Mouse (Mus musculus) right cerebral cortex, postnatal 4 days (tissue): ENCODE results near the gene Marc1.
A peak's percentile ranks its signal among the peaks of the same experiment; 100 is the strongest.

Experiments used
- DNase-seq: peaks from one replicate; pipeline ENCODE4 v3.0.0-alpha.2; 2022

Gene Marc1

GRCm38 (mm10) chr1:184817768-184818167 lies 6.7 kb upstream of the Marc1 start:
- DNase-seq, result no peak

- DNase-seq, result no peak
These were observed 670 bp upstream of the Marc1 start for GRCm38 (mm10) chr1:184811716-184812250.

- no peak for DNase-seq
These were observed 1.5 kb downstream of the Marc1 start for GRCm38 (mm10) chr1:184809578-184810001.

- DNase-seq, result no peak
These were observed 2.6 kb downstream of the Marc1 start for GRCm38 (mm10) chr1:184808418-184809012.

GRCm38 (mm10) chr1:184807627-184808417 lies 3.3 kb downstream of the Marc1 start:
- no peak for DNase-seq

GRCm38 (mm10) chr1:184807123-184807522 lies 4.0 kb downstream of the Marc1 start:
- no peak for DNase-seq

- DNase-seq, result no peak
These were observed 5.4 kb downstream of the Marc1 start for GRCm38 (mm10) chr1:184805749-184806148.

- DNase-seq, result peak; percentile 39
These were observed 17.8 kb downstream of the Marc1 start for GRCm38 (mm10) chr1:184793163-184793876.

- DNase-seq, result no peak
These were observed 20.0 kb downstream of the Marc1 start for GRCm38 (mm10) chr1:184791109-184791508.

GRCm38 (mm10) chr1:184786376-184787151 lies 24.5 kb downstream of the Marc1 start:
- no peak for DNase-seq

- no peak for DNase-seq
These were observed 27.5 kb downstream of the Marc1 start for GRCm38 (mm10) chr1:184783641-184784040.

GRCm38 (mm10) chr1:184782161-184782513 lies 29.0 kb downstream of the Marc1 start:
- no peak for DNase-seq

GRCm38 (mm10) chr1:184781286-184782160 lies 29.6 kb downstream of the Marc1 start:
- no peak for DNase-seq

- no peak for DNase-seq
These were observed 33.0 kb downstream of the Marc1 start for GRCm38 (mm10) chr1:184778157-184778556.

- no peak for DNase-seq
These were observed 33.9 kb downstream of the Marc1 start for GRCm38 (mm10) chr1:184777061-184777795.

GRCm38 (mm10) chr1:184775289-184775688 lies 35.8 kb downstream of the Marc1 start:
- DNase-seq, result no peak

GRCm38 (mm10) chr1:184771891-184772249 lies 39.2 kb downstream of the Marc1 start:
- DNase-seq, result no peak

GRCm38 (mm10) chr1:184771202-184771890 lies 39.8 kb downstream of the Marc1 start:
- peak; percentile 88 for DNase-seq

GRCm38 (mm10) chr1:184763866-184764265 lies 47.2 kb downstream of the Marc1 start:
- DNase-seq, result no peak

- no peak for DNase-seq
These were observed 48.2 kb downstream of the Marc1 start for GRCm38 (mm10) chr1:184762941-184763340.
